Mouse (Mus musculus) left cerebral cortex, adult 18-20 months (tissue): Measurements from ENCODE around the gene Dus1l. TPM values are rescaled to one million over a fixed set of nuclear protein-coding genes. Genes with fewer than 3 reads are reported as not detected.

Experiments used
- total RNA-seq, 2 experiments: library from RNA; stranded (reverse); gene quantifications; 2 replicates each; pipeline ENCODE4 v1.2.3; 2021

Dus1l gene
- total RNA-seq, 2 experiments from 2014 or later, result 40.2 to 44.9 TPM

Other genes with a start within 250 kb of the Dus1l start
- 10 to 100 TPM; 74.9 to 77.0 TPM for gene Mcrip1, start 246.7 kb downstream of the Dus1l start, total RNA-seq
- not detected for gene Ppp1r27, start 245.3 kb downstream of the Dus1l start, total RNA-seq
- gene P4hb, start 223.2 kb downstream of the Dus1l start, total RNA-seq, result 100 to 1,000 TPM; 127 to 129 TPM
- gene Arhgdia, start 214.8 kb downstream of the Dus1l start, total RNA-seq, result 100 to 1,000 TPM; 310 to 324 TPM
- gene Alyref, start 198.0 kb downstream of the Dus1l start, total RNA-seq, result 10 to 100 TPM; 60.8 to 62.9 TPM
- gene Anapc11, start 198.0 kb downstream of the Dus1l start, total RNA-seq, result 10 to 100 TPM; 95.1 to 98.8 TPM
- 1 to 10 TPM in 1 of 2 experiments, not detected in 1; 1.3 TPM for gene Npb, start 187.9 kb downstream of the Dus1l start, total RNA-seq
- 100 to 1,000 TPM; 124 to 136 TPM for gene Pcyt2, start 178.5 kb downstream of the Dus1l start, total RNA-seq
- gene Sirt7, start 171.2 kb downstream of the Dus1l start, total RNA-seq, result 10 to 100 TPM; 34.9 to 38.6 TPM
- gene Mafg, start 162.8 kb downstream of the Dus1l start, total RNA-seq, result 10 to 100 TPM; 86.8 to 94.3 TPM
- gene Pycr1, start 152.6 kb downstream of the Dus1l start, total RNA-seq, result 1 to 10 TPM; 1.0 to 1.6 TPM
- gene Myadml2, start 148.2 kb downstream of the Dus1l start, total RNA-seq, result 1 to 10 TPM; 7.3 to 8.2 TPM
- gene Notum, start 135.2 kb downstream of the Dus1l start, total RNA-seq, result 1 to 10 TPM; 2.7 to 5.0 TPM
- gene Aspscr1, start 123.4 kb downstream of the Dus1l start, total RNA-seq, result 10 to 100 TPM; 51.1 to 57.7 TPM
- gene Cenpx, start 82.7 kb downstream of the Dus1l start, total RNA-seq, result 10 to 100 TPM; 19.7 to 20.8 TPM
- 10 to 100 TPM; 53.0 to 56.2 TPM for gene Lrrc45, start 82.5 kb downstream of the Dus1l start, total RNA-seq
- 10 to 100 TPM; 28.9 to 38.6 TPM for gene Rac3, start 74.9 kb downstream of the Dus1l start, total RNA-seq
- gene Dcxr, start 69.1 kb downstream of the Dus1l start, total RNA-seq, result 10 to 100 TPM in 1 of 2 experiments, 1 to 10 TPM in 1; 8.5 to 11.9 TPM
- gene Cbr2, start 64.3 kb downstream of the Dus1l start, total RNA-seq, result 1 to 10 TPM; 1.7 to 2.9 TPM
- 10 to 100 TPM; 31.4 to 50.3 TPM for gene Hmga1b, start 33.6 kb downstream of the Dus1l start, total RNA-seq
- 10 to 100 TPM; 53.1 to 56.6 TPM for gene Rfng, start 12.2 kb downstream of the Dus1l start, total RNA-seq
- gene Gps1, start 12.1 kb downstream of the Dus1l start, total RNA-seq, result 100 to 1,000 TPM; 148 to 152 TPM
- gene Fasn, start 28.1 kb upstream of the Dus1l start, total RNA-seq, result 100 to 1,000 TPM; 159 to 179 TPM
- 1 to 10 TPM; 7.2 to 9.3 TPM for gene Ccdc57, start 136.5 kb upstream of the Dus1l start, total RNA-seq
- 1 to 10 TPM; 3.9 to 4.0 TPM for gene Slc16a3, start 152.1 kb upstream of the Dus1l start, total RNA-seq
- gene Csnk1d, start 194.9 kb upstream of the Dus1l start, total RNA-seq, result 100 to 1,000 TPM; 117 to 135 TPM
- 1 to 10 TPM; 1.1 to 2.2 TPM for gene Cd7, start 243.0 kb upstream of the Dus1l start, total RNA-seq